Mouse (Mus musculus) MEL-GATA-1-ER (cell line): ENCODE results near the gene Etfdh.
"Not testable (repeated sequence)": the region's sequence is repeated elsewhere in the genome, so short reads cannot be mapped to it uniquely, and the experiment has no call there.

Source experiments
- DNase-seq: peaks from one replicate; pipeline ENCODE4 v3.0.0-alpha.2; 2012; ENCODE audit warnings: low read depth; ENCODE audit errors: extremely low read depth

Etfdh gene

GRCm38 (mm10) chr3:79577606-79578005 lies 51.7 kb downstream of the Etfdh start:
- no peak for DNase-seq

GRCm38 (mm10) chr3:79576865-79577264 lies 52.4 kb downstream of the Etfdh start:
- DNase-seq = no peak

GRCm38 (mm10) chr3:79576468-79576816 lies 52.9 kb downstream of the Etfdh start:
- no peak for DNase-seq

- DNase-seq = no peak
These were observed 53.5 kb downstream of the Etfdh start for GRCm38 (mm10) chr3:79575576-79576467.

- DNase-seq = peak; percentile 94
These were observed 55.0 kb downstream of the Etfdh start for GRCm38 (mm10) chr3:79574336-79574735.

- not testable (repeated sequence) for DNase-seq
These were observed 55.9 kb downstream of the Etfdh start for GRCm38 (mm10) chr3:79573376-79573775.

- no peak for DNase-seq
These were observed 56.9 kb downstream of the Etfdh start for GRCm38 (mm10) chr3:79572399-79572798.

- DNase-seq = no peak
These were observed 60.0 kb downstream of the Etfdh start for GRCm38 (mm10) chr3:79569351-79569681.

GRCm38 (mm10) chr3:79568629-79569350 lies 60.5 kb downstream of the Etfdh start:
- no peak for DNase-seq

GRCm38 (mm10) chr3:79567703-79568362 lies 61.5 kb downstream of the Etfdh start, which contains the start of gene Fnip2:
Gene Fnip2, minus strand, starts transcription at chr3:79567796.
- peak; percentile 92 for DNase-seq

- peak; percentile 24 for DNase-seq
These were observed 62.3 kb downstream of the Etfdh start for GRCm38 (mm10) chr3:79566716-79567691.

GRCm38 (mm10) chr3:79564875-79565606 lies 64.3 kb downstream of the Etfdh start:
- no peak for DNase-seq

- no peak for DNase-seq
These were observed 65.8 kb downstream of the Etfdh start for GRCm38 (mm10) chr3:79563511-79563910.

GRCm38 (mm10) chr3:79561784-79562715 lies 67.2 kb downstream of the Etfdh start:
- no peak for DNase-seq

- DNase-seq = no peak
These were observed 68.7 kb downstream of the Etfdh start for GRCm38 (mm10) chr3:79560555-79560954.

GRCm38 (mm10) chr3:79559773-79560045 lies 69.6 kb downstream of the Etfdh start:
- DNase-seq = no peak

- DNase-seq = no peak
These were observed 70.1 kb downstream of the Etfdh start for GRCm38 (mm10) chr3:79559021-79559772.

- DNase-seq = no peak
These were observed 74.2 kb downstream of the Etfdh start for GRCm38 (mm10) chr3:79555061-79555460.
